Mouse (Mus musculus): ENCODE measurements around the gene Spryd3.

DNA sequence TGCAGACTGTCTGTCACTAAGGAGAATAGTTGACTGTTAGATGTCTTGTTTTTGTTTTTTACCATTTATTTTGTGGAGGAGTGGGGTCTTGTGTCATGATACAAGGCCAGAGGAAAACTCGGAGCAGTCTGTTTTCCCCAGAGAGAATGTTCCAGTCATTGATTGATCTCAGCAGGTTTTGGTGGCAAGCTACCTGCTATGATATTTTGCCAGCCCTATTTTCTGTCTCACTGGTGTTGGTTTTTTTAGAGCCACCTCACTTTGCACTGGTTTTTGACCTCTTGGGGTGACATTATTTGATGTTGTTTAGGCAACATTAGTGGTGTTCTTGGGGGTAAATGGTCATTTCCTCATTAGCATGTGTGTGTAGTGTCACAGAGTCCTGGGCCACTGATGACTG is 44.3 kb downstream of the Spryd3 start:
- no peak for TF ChIP-seq CTCF (IDR thresholded peaks at IDR 0.05; ENCODE audit: insufficient read depth, low read depth, low read length)
- no peak for TF ChIP-seq POLR2A (IDR thresholded peaks at IDR 0.05; ENCODE audit: insufficient read depth, low read depth, low read length)

Measured in olfactory bulb, adult 2 months (tissue).